Mouse (Mus musculus): ENCODE measurements around the gene Csf1.

Csf1 gene

DNA sequence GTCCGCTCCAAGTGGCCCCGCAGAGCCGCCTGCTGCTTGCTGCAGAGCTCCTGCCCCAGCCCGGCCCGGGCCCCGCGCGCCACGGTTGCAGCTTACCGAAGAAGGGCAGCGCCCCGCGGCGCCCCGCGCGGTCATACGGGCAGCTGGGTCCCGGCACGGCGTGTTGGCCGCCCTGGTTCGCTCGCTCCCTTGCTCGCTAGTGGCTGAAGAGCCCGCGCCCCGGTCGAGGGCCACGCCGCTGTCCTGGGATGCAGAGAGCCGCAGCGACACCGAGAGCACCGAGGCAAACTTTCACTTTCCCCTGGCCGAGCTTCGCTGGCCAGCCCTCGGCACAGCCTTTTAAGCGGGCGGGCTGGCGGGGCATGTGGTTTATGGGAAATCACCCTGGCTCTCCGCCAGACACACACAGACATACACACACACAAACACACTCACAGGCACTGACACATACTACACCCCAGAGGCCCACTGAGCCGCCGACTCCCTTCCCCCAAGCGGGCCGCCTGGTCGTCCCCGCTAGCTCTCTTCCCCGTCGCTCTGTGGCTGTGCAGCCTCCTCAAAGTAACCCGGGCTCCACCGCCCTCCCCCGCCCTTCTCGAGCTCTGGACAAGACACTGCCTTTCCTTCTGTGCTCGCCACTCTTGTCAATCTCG, at the start of gene Csf1:
Gene Csf1, minus strand, starts transcription at position 541 of the 653 bp plus-strand sequence.
- DNase-seq (ENCODE audit: extremely low read depth, insufficient read length, low spot score) = peak; percentile 97

DNA sequence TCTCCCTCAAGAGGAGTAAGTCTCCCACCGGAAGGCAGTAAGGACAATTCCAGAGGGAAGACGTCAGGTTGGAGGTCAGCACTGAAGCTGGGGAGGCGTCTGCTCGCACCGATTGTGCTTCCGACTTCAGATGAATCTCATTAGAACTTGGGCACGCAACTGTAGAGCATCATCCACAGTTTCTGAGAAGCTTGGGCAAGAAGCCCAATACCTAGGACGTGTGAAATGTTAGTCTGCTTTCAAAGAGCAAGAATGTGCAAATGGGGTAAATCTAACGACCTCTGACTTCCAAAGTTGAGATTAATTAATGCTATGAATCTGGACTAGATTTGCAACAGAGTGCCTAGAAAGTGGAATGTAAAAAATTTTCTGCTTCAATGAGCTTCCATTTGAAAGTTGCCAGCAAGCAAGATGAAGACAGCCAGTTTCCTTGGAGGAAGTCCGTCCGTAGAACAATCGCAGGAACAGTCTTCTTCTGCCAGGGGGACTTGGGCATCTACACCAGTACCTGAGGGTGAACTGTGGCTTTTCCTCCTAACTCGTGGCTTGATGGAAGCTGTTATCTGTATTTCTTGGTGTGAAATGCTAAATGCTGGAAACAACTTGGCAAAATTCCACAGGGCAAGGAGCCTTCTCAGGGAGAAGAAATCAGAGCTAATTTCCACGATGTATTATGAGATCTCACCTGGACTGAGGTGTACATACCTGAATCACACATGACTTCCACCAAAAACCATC, 47.9 kb upstream of the Csf1 start:
- no peak for DNase-seq (ENCODE audit: extremely low read depth, insufficient read length, low spot score)

DNA sequence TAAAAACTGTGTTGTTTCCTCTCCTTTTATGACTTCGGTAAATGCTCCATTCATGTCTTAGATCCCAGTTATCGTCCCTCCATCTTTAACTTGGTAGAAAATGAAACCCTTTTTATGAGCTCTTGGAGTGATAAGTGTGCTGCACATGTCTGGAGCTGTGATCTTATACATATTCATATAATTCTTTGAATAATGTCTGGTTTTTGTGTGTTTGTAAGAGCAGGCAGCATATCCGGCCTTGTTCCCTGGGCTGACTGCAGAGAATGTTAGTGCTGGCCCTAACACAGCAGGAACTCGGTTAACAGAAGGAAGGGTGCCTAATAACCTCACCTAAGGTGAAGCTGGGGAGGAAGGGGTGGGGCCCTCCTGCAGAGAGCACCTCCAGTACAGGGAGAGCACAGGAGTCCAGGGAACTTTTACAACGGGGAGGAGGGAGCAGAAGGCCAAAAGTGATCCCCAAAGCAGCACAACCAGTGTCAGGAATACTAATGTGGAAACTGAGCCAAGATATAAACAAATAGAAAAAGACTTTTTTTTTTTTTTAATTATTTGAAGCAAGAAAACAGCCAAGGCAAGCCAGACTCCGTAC, 47.2 kb upstream of the Csf1 start:
- no peak for DNase-seq (ENCODE audit: extremely low read depth, insufficient read length, low spot score)

DNA sequence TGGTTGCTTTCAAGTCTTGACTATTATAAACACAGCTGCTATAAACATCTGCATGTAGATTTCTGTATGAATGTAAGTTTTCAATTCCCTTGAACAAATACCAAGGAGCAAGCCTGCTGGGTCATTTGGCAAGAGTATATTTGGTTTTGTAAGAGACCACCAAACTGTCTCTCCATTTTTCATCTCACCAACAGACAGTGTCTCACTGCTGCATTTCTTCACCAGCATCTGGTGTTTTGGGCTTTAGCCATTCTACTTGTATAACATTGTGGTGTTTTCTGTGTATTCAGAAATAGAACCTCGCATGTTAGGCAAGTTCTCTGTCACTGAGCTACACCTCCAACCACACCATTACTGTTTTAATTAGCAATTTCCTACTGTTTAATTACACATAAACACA, 46.6 kb upstream of the Csf1 start:
- no peak for DNase-seq (ENCODE audit: extremely low read depth, insufficient read length, low spot score)

DNA sequence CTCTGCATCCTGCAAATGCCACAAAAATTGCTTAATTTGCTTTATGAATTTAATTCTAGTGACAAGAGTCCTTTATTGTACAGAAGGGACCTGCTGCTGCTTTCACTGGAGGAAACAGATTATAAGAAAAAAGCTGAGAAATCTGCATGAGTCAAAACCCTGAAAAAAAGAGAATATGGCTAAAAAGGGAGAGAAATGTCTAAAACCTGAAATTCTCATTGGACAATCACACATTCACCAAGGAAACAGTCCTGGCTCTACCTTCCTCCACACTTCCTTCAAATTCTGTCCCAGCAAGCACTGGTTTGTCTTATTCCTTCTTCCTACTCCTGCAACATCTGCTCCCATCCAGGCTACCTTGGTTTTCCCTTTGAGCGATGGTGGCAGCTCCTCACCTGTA, 44.5 kb upstream of the Csf1 start:
- no peak for DNase-seq (ENCODE audit: extremely low read depth, insufficient read length, low spot score)

DNA sequence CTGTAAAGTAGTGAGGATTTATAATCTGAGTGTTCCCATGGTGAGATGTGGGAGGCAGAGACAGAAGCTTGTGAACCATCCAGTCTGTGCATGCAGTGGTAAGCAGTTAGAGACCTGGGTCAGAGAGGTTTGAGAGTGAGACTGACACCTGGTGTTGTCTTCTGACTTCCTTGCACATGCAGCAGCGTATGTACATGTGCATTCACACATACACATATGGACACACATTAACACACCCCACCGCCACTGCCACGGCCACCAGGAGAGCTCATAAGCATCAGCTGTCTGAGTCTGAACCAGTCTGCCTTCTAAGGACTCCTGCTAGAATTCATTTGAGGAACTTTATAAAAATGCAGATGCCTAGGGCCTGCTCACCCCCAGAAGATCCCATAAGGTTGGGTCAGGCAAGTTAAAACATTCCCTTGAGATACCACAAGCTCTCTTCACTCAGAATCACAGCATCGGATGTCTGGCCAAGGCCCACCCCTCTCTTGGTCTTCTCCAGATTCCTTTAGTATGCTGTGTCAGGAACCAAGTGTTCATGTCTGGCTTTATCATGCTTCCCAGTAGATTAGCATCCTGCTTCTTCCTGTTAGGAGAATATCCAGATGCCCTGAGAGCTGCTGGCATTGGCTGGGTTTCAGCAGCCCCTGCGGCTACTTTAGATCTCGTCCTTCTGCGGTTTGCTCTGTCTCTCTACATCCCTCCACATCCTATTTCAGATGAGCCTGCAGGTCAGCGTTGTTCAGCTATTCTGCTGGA, 42.1 kb upstream of the Csf1 start:
- no peak for DNase-seq (ENCODE audit: extremely low read depth, insufficient read length, low spot score)

DNA sequence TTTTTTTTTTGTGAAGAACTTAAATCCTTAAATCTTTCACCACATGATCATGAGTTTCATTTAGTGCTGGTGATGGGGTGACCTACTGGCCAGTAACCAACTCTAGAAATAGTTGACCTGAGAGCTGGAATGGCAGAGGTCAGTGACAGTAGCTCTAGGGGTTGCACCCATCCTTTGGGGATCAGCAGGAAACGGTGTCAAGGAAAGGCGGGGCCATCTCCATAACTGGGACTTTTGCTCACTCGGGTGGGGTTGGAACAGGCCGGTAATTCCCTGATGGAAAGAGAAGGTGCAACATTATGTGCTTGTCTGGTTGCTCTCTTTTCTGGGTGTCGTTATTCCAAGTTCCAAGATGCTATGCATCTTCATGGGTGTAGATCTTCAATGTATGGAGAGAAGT, 38.7 kb upstream of the Csf1 start:
- DNase-seq (ENCODE audit: extremely low read depth, insufficient read length, low spot score) = no peak

DNA sequence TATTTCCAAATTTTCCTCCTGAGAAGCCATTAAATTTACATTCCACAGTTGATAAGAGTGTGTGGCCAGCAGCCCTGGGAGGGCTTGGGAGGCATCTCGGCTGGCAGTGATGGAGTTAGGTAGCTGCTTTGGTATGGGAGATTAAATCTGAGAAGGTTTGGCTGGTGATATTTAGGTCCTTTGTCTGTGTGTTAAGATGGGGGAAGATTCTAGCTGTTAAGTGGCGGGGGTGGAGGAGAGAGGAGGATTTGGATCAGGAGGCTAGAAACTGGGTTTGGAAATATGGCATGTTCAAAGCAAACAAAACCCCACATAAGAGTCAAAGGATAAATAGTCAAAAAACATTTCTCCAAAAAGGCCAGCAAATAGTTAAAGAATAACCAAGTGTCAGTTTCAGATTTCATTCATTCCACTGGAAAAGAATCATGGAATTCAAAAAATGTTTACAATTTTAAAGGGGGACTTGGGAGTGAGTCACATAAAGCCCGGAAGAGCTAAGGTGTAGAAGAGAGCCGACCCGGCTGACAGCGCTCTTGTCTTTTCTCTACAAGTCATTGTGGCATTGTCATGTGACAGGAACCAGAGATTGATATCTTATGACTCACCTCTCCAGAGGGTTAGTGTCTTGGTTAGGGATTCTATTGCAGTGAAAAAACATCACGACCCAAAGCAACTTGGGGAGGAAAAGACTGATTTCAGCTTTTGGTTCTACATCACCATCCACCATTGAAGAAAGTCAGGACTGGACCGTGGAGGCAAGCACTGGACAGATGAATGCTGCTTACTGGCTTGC, 36.1 kb upstream of the Csf1 start:
- peak; percentile 75 for DNase-seq (ENCODE audit: extremely low read depth, insufficient read length, low spot score)

DNA sequence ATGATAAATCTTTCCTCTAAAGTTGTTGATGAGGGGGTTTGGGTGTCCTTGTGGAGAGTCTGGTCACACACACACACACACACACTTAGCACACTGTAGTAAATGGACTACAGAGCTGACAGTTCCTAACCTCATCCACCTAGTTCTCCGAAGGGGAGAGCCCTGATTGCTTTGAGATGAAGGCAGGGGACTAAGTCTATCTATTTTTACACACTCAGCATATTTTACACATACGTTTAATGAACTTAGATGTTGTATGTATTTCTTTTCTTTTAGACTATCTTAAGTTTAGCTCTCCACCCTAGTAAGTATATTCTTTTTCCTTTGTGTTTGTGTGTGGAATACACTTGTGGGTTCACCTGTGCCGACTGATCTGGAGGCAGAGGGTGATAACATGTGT, 34.6 kb upstream of the Csf1 start:
- DNase-seq (ENCODE audit: extremely low read depth, insufficient read length, low spot score) = no peak

DNA sequence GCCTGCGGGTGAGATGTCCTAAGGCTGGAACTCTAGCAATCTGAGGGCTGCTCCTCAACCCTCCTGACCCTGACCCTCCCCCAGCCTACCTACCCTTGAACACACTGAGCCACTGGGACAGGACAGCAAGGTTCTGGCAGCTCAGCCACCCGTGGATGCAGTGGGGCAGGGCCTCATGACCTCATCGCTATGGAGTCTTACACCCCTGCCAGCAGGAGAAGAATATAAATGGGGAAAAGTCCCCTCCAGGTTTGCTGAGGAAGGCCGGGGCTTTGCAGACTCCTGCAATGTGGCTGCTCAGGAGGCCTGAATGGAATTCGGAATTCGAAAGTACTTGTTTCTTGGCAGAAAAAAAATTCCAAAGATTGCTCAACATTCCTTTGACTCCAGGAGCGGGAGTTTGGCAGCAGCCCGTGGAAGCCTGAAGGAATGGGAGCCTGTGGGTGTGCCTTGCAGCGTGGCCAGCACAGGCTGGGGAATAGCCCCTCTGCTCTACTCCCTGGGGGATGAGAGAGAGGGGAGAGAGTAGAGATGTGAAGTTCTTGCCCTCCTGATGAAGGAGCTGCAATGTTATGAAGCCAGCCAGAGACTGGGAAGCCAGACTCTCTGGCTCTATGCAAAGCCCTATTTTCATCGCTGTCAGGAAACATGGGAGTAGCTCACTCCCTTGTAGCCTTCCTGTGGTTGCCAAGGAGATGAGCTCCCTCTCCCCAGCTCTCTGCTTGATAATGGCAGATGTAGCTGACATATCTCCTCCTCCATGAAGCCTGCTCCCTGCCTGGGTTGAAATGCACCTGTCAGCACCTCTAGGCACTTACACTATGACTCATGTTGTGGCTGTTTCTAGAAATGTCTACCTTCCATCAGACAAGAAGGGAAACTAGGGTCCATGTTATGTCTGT, 33.3 kb upstream of the Csf1 start:
- peak; percentile 87 for DNase-seq (ENCODE audit: extremely low read depth, insufficient read length, low spot score)

DNA sequence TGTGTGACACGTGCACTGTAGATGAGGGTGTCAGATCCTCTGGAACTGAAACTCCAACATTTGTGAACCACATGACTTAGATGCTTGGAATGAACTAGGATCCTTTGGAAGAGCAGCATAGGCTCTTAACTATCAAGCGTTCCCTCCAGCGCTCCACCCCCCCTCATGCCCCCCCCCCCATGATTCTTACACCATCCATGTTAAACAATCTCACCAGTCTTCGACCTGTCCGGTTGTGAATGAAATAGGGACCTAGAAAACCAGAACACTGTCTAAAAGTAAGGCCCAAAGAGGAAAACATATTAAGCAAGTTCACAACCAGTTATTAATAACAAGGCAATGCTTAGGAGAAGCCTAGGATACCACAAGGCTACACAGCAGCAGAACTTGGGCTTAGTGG, 32.5 kb upstream of the Csf1 start:
- peak; percentile 60 for DNase-seq (ENCODE audit: extremely low read depth, insufficient read length, low spot score)

DNA sequence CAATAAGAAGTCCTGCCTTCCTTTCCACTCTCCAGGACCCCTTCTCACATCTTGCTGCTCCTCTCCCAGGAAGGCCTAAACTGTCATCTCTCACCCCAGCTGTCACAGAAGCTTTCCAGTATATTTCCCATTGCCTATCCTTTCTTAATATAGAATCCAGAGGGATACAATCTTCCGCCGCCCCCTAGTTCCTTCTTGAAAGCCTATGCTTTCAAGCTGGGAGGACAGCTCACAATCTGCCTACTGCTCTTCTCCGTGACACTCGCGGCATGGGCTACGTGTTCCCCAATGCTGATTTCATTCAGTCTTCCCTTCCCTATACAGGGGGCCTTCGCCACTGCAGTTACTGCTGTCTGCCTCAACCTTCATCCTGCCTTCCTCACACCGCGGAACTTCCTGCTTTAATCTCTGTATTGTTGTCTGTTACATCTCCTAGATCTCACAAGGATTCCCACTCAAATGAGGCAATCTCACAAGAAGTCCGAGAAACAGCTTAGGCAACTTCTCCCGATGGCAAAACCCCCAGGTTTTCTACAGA, 30.6 kb upstream of the Csf1 start:
- no peak for DNase-seq (ENCODE audit: extremely low read depth, insufficient read length, low spot score)

DNA sequence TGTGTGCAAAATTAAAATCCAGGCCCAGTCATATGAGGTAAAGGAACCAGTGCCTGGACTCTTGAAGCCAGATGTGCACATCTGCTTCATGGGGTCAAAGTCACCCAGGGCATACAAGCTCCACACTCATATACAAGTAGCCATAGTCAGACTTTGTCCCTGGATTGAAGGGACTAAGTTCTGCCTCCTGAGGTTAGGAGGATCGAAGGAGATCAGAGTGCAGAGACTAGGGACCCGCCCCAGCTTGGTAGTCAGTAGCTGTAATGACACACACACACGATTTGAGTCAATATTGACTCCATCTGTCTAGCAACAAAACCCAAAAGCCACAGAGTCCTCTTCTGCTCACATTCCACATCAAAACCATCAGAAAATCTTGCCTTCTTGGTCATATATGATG, 30.0 kb upstream of the Csf1 start:
- no peak for DNase-seq (ENCODE audit: extremely low read depth, insufficient read length, low spot score)

DNA sequence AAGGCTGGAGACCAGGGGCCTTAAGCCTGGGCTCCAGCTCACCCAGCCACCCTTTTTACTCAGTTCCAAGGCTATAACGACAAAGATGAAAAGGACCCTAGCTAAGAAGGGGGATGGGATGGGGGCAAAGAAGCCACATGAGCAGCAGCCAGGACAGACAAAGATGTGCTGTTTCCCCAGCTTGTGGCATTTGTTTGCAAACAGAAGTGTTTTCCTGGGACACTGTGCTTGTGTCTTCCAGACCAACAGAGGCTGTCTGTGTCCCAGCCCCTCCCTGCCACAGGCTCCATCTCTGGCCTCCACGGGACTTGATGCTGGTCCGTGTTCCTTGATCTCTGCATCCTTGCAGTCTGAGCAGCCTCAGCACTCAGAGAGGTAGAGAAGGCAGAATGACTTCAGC, 28.6 kb upstream of the Csf1 start:
- no peak for DNase-seq (ENCODE audit: extremely low read depth, insufficient read length, low spot score)

DNA sequence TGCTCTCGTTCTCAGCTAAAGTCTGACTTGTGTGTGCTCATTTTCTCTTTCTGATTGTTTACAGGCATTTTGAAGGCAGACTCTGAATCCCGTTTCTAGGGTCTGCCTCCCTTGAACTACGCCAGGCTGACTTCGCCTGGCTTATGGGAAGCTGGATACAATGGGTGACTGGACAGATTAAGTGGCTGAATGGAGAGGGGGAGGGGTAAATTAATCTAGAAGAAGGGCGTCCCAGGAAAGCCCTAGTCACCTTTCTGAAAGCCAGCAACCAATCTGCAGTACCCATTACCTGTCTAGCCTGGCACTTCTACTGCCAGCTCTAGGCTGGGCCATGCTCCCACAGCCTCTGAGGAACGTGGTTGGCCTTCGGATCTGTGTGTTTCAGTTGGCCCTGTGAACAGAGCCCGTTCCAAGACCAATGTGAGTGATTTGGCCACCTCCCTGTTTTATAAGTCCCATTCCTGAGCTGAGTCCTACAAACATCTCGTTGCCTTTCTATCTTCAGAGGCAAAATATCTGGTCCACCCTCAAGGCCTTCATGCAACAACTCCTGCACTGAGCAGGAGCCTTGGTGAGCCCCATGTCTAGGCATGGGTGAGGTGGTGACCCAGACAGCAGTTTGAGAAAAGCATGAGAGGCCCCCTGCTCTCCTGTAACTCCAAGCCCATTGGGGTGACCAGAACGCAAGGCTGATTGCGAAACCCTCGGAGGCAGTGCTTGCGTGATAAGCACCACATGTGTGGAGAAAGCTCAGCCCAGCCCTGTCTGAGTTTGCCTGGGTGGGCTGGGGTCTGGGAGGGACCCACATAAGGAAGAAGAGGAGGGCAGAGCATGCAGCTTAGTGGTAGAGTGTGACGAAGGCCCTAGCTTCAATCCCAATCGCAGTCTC, 27.6 kb upstream of the Csf1 start:
- no peak for DNase-seq (ENCODE audit: extremely low read depth, insufficient read length, low spot score)

DNA sequence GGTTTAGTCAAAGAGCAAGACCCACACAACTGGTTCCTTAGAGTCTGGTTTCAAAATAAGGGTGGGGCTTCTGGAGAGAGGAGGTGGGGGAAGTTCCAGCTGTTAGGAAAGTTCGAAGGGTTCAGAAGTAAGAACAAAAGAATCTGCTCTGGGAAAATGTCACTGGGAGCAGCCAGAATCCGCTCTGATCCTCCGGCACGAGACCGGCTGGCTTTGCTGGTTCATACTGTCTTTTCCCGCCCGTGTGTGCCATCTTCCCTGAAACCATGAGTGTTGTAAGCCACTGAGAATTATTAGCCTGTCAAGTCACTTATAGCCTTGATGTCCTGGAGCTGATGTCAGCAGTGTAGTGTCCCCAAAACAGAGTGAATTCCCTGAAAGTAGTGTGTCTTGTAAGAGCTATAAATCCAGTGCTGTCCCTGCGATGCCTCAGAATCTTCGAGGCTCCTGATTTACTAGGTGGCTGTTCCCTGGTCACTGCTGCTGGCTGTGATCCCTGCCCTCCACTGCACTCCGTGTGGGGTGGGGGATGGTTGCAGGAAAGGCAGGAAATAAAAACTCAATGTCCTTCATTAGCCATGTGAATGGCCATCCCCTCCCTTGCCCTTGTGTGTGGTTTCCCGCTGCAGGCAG, 26.8 kb upstream of the Csf1 start:
- no peak for DNase-seq (ENCODE audit: extremely low read depth, insufficient read length, low spot score)

DNA sequence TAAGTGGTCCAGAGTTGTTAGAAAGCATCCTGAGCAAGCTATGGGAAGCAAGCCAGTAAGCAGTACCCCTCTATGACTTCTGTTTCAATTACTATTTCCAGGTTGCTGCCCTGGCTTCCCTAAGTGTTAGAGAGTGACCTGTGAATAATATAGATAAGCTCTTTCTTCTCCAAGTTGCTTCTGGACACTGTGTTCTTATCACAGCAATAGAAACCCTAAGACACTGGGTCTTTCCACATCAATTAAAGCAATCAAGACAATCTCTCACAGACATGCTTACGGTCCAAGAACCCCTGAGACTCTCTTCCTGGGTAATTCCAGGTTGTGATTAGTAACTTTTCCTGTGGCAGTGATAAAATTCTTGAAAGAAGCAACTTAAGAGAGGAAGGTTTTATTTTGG, 26.1 kb upstream of the Csf1 start:
- no peak for DNase-seq (ENCODE audit: extremely low read depth, insufficient read length, low spot score)

DNA sequence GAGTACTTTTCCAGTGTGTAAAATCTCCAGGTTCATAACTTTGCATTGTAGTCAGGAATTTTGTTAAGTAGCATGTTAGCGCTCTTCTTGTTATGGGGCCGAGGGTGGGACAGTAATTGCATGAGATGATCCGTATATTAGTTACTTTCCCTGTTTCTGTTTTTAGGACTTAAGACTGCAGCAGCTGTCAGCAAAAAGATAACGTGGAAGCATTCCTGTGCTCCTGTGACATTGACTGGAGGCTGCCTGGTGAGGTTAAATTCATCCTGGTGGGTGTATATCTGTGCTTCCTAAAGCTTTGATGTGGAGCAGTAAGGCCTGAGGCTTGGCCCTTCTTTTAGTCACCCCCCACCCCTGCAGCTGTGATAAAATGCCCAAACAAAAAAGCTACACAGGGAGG, 25.3 kb upstream of the Csf1 start:
- DNase-seq (ENCODE audit: extremely low read depth, insufficient read length, low spot score) = no peak
